Mouse (Mus musculus): ENCODE results near the gene Cept1.

- TF ChIP-seq CTCF (IDR thresholded peaks at IDR 0.05; ENCODE audit: low read depth) = no peak
- TF ChIP-seq EP300 (IDR thresholded peaks at IDR 0.05; ENCODE audit: low read depth) = no peak
Measured at GRCm38 (mm10) chr3:106522730-106523129, 24.9 kb downstream of the Cept1 start.

Measured in liver, postnatal 0 days (tissue).